Mouse (Mus musculus): ENCODE data around the gene Doc2a. TPM values are rescaled to one million over a fixed set of nuclear protein-coding genes. Genes with fewer than 3 reads are reported as not detected.

Doc2a gene
- polyA plus RNA-seq (2016; fragmentation: Nextera tagmentation; extraction: Ambion mirVana) = 6.3 and 7.7 TPM in 2 replicates

DNA sequence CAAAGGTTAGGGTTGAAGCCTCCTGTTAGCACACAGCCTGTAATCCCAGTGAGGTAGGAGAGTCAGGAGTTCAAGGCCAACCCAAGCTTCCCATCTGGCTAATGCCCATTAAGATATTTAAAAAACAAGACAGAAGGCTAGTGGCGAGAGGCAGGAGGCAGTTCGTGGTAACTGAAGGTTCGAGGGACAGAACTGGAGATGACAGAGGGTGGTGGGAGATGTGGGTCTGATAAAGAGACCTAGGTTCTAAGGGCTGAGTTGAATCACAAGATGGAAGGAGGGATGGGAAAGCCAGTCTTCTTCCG, at the start of gene Doc2a:
TSS of gene Doc2a (plus strand) at position 301 of the 305 bp plus-strand sequence.
- Histone ChIP-seq H3K27ac (replicated peaks) (peak within 1 kb of the TSS; percentile 15; the same call in 1 of the 2 replicates), H3K27me3 (peaks cover 45% of the 10 kb centered on the region), H3K9me3 (no peaks in the 10 kb centered on the region), H3K9ac (replicated peaks) (peak within 1 kb of the TSS; percentile 77), H3K4me2 (replicated peaks) (peak within 1 kb of the TSS; percentile 100), H3K4me1 (peaks cover 18% of the 10 kb centered on the region), H3K4me3 (peak within 1 kb of the TSS; percentile 65), H3K36me3 (peaks cover 7% of the 10 kb centered on the region)
- ATAC-seq (ENCODE audit: low FRiP score, low read depth) = no peak
- 26% methylated on average over 4 of the region's 4 CpGs for WGBS

DNA sequence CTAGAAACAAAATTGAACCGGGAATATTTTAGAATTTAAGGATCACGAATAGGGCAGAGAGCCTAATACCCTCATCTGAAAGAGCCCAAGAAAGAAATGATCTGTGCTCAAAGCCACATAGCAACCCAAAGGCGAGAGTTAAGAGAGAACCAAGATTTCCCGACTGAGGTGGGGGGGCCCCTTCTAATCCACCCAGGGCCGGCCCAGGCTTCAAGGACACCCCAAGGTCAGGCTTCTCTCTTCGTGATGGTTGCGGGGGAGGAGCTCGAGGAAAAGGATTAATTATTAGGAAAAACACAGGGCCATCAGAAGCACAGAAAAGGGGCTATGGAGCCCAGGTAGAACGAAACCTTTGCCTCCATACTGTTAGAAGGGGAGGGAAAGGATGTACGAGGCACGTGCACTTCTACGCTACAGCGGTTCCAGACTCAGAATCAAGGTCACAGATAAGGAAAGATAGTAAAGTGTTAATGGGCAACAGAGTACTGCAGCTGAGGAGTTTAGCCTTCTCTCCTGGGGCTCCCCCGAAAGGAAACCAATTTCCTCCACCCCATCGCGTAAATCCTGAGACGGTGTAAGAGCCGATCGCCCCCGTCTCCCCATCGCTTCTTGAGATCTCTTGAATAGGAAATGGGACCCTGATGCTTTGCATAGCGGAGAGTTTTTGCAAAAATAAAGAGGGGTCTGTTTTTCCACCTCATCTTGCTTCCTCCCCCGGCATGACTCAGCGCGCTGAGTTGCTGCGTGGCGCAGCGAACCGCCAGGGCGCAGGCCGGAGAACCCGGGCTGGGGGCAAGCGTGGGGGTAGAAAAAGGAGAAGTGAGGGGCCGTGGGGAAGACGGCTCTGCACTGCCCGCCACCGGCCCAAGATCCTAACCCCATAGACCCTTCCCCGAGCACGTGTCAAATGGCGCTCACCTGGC, 48.8 kb upstream of the Doc2a start:
- peak overlapping the region; percentile 94 for H3K27ac ChIP-seq (replicated peaks)
- H3K9ac ChIP-seq (replicated peaks) = peak overlapping the region; percentile 79
- no peaks in the 10 kb centered on the region for H3K9me3 ChIP-seq
- peaks cover 38% of the 10 kb centered on the region for H3K4me1 ChIP-seq
- peaks cover 40% of the 10 kb centered on the region for H3K36me3 ChIP-seq
- WGBS = under 1% methylated on average over 40 of the region's 40 CpGs
- no peak for ATAC-seq (ENCODE audit: low FRiP score, low read depth)
- peak overlapping the region; percentile 67 for H3K4me3 ChIP-seq
- no peaks in the 10 kb centered on the region for H3K27me3 ChIP-seq
- H3K4me2 ChIP-seq (replicated peaks) = peak overlapping the region; percentile 81

DNA sequence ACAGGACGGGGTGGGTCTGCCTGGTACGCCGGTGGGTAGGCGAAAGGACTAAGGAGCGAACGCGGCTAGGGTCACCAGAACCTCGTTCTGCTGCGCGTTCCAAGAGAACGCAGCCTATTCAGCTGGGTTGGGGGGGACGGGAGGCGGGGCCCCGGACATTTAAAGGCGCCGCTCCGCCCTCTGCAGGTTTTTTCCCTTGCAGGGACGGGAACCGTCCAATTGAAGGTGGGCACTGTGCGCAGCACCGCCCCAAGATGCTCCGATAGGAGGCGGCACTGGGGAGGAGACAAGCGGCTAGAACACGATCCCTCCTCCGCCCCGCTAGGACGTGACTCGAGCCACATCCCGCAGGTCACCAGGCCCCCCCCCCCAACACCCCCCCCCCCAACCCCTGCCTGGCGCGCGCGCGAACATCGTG, 48.2 kb upstream of the Doc2a start:
- Histone ChIP-seq H3K27me3 (no peaks in the 10 kb centered on the region), H3K27ac (replicated peaks) (peak overlapping the region; percentile 94), H3K4me2 (replicated peaks) (peak overlapping the region; percentile 81), H3K9me3 (no peaks in the 10 kb centered on the region), H3K4me3 (peak overlapping the region; percentile 67), H3K4me1 (peaks cover 38% of the 10 kb centered on the region), H3K9ac (replicated peaks) (peak overlapping the region; percentile 79), H3K36me3 (peaks cover 47% of the 10 kb centered on the region)
- WGBS = under 1% methylated on average over 30 of the region's 36 CpGs
- ATAC-seq (ENCODE audit: low FRiP score, low read depth) = peak; percentile 96

DNA sequence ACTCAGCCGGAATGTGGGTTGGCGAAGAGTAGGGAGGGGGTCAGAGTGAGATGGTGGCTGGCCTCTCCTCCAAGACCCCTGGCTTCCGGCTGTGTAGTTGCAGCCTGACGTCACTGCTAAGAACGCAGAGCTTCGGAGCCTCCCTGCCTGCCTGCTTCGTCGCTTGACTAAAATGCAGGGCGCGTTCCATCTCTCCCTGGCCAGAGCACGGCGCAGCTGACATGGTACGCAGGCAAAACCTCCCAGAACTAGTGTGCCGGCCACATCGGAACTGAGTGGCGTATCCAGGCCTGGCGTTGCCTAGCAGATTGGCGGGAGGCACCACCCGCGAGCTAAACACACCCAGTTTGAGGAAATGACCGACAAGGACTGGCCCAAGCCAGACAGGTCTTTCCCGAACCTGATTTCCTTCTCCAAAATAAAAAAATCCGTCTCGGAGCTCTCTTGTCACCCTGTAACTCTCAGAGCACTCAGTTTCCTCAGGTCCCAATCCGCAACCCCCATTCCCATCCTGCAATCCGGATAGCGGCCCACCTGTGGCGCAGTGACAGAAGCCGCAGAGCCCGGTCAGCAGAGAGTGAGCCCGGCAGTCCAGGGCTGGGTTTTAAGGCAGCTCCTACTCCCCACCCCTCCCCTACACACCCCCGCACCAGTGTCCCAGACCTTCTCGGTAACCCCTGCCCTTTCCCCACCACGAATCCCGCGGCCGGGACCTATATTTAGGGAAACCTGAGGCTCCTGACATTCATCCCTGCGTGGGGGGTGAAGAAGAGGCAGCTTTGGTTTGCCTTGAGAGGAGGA, 47.5 kb upstream of the Doc2a start:
- no peaks in the 10 kb centered on the region for H3K27me3 ChIP-seq
- H3K36me3 ChIP-seq = peaks cover 44% of the 10 kb centered on the region
- peaks cover 38% of the 10 kb centered on the region for H3K4me1 ChIP-seq
- 1% methylated on average over 36 of the region's 38 CpGs for WGBS
- H3K27ac ChIP-seq (replicated peaks) = peak overlapping the region; percentile 94
- peak overlapping the region; percentile 79 for H3K9ac ChIP-seq (replicated peaks)
- H3K9me3 ChIP-seq = no peaks in the 10 kb centered on the region
- peak; percentile 91 for ATAC-seq (ENCODE audit: low FRiP score, low read depth)
- peak overlapping the region; percentile 81 for H3K4me2 ChIP-seq (replicated peaks)
- peak overlapping the region; percentile 67 for H3K4me3 ChIP-seq

DNA sequence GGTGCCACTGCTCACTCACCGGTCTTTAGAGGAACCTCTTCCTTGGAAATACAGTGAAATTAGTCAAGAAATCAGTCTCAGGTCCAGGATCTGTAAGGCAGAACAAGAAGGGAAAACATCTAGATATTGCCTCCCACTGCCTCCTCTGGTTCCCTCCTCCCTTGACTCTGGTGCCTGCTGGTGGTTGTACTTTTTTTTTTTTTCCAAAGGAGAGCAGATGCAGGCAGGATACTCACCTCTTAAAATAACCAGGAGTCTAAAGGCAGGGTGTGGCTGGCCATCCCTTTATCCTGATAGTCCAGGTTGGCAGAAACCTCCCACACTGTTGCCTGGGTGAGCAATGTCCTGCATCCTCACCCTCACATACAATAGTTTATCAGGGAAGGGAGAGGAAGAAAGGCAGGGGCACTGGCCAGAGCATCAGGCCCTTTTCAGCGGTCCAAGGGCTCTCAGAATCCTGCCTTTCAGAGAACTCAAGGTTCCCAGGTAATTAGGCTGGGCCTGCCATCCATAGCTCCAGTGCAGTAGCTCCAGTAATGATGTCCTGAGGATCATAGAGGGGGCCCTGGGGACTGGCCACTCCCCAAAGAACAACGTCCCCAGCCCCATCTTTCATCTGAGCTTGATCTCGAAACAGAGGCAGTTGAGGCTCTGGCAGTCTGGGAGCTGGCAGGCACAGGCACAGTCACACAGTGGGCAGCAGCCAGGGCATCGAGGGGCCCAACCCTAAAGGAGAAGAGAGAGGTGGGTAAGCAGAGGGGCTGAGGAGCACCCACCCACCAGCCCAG, 46.8 kb upstream of the Doc2a start:
- peaks cover 40% of the 10 kb centered on the region for H3K36me3 ChIP-seq

DNA sequence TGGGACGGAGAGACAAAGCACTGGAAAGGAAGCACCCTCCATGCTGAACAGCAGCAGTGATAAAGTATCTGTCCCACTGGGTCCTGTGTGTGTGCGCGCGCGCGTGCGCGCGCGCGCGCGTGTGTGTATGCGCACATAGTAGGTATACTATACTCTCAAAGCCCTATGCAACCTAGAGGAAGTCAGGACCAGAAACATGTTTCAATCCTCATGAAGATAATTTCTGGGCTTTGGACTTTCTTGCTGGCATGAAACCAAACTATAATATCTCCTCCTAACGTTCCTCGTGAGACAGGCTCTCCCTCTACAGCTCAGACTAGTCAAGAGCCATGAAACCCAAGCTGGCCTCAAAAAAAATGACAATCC, 46.2 kb upstream of the Doc2a start:
- H3K27ac ChIP-seq (replicated peaks) = 0 out of 2 replicates have a peak overlapping the region, but pooled peaks have one; percentile 1
- no peak overlapping the region for H3K4me2 ChIP-seq (replicated peaks)
- H3K27me3 ChIP-seq = no peaks in the 10 kb centered on the region
- H3K9ac ChIP-seq (replicated peaks) = peak overlapping the region; percentile 79; the same call in 1 of the 2 replicates
- ATAC-seq (ENCODE audit: low FRiP score, low read depth) = no peak
- no peaks in the 10 kb centered on the region for H3K9me3 ChIP-seq
- peaks cover 37% of the 10 kb centered on the region for H3K4me1 ChIP-seq
- H3K36me3 ChIP-seq = peaks cover 38% of the 10 kb centered on the region
- WGBS = 95% methylated on average over 16 of the region's 16 CpGs
- no peak overlapping the region for H3K4me3 ChIP-seq

More for the DNA sequence above, 46.8 kb upstream of the Doc2a start:
- Histone ChIP-seq H3K9me3 (no peaks in the 10 kb centered on the region), H3K4me3 (peak overlapping the region; percentile 67), H3K4me2 (replicated peaks) (peak overlapping the region; percentile 81), H3K9ac (replicated peaks) (peak overlapping the region; percentile 79), H3K27me3 (no peaks in the 10 kb centered on the region), H3K27ac (replicated peaks) (peak overlapping the region; percentile 94), H3K4me1 (peaks cover 38% of the 10 kb centered on the region)
- 53% methylated on average over 5 of the region's 5 CpGs for WGBS
- ATAC-seq (ENCODE audit: low FRiP score, low read depth) = no peak

DNA sequence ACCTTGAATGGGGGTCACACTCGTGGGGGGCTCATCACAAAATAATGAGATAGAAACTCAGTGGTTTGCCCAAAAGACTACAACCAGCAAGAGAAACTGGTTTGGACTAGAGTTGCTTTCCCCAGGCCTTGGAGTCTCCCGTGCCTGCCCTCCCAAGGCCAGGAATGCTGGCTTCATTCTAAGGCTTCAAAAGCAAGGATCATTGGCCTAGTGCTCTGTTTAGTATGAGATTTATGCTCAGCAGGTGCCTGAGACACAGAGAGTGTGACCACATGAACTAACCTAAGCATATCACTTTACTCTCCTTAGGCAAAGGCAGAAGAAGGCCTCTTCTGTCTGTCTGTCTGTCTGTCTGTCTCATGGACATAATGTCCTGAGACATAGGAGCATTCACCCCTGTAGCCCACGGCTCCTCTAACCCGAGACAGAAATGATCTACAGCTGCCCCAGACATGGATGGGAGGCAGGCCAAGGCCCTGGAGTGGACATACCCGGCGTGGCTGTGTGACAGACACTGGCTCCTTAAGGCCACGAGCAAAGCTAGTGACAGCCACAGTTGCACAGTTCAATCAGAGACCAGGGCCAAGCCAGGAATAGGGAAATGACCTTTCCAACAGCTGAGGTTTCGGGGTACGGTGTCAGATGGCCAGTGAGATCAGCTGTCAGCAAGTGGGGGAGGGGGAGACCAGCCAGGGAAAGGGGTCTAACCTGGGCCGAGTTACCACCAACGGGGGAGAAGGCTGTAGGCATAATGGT, 44.9 kb upstream of the Doc2a start:
- Histone ChIP-seq H3K27me3 (no peaks in the 10 kb centered on the region), H3K4me2 (replicated peaks) (no peak overlapping the region), H3K4me1 (peaks cover 25% of the 10 kb centered on the region), H3K4me3 (no peak overlapping the region), H3K27ac (replicated peaks) (no peak overlapping the region), H3K9me3 (no peaks in the 10 kb centered on the region), H3K36me3 (peaks cover 37% of the 10 kb centered on the region), H3K9ac (replicated peaks) (0 out of 2 replicates have a peak overlapping the region, but pooled peaks have one; percentile 28)
- WGBS = 88% methylated on average over 11 of the region's 11 CpGs
- no peak for ATAC-seq (ENCODE audit: low FRiP score, low read depth)

DNA sequence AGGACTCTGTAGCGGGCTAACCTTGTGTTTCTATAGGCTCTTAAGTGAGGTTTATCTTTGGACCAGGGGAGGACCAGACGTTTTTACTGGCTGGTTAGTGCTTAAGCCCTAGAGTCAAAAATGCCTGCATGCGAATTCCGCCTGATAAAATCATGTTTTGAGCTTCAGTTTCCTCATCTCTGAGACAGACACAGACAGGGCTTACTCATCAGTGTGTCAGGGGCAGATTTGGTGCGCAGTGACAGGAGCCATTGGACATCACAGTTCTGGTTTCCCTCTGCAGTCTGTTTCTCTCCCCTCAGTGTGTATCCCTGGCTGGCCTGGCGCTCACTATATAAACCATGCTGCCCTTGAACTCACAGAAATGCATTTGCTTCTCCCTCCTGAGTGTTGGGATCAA, 44.0 kb upstream of the Doc2a start:
- Histone ChIP-seq H3K4me2 (replicated peaks) (no peak overlapping the region), H3K27me3 (no peaks in the 10 kb centered on the region), H3K9me3 (no peaks in the 10 kb centered on the region), H3K36me3 (peaks cover 38% of the 10 kb centered on the region), H3K4me1 (peaks cover 24% of the 10 kb centered on the region), H3K9ac (replicated peaks) (0 out of 2 replicates have a peak overlapping the region, but pooled peaks have one; percentile 6), H3K27ac (replicated peaks) (no peak overlapping the region), H3K4me3 (no peak overlapping the region)
- 91% methylated on average over 6 of the region's 6 CpGs for WGBS
- ATAC-seq (ENCODE audit: low FRiP score, low read depth) = no peak

DNA sequence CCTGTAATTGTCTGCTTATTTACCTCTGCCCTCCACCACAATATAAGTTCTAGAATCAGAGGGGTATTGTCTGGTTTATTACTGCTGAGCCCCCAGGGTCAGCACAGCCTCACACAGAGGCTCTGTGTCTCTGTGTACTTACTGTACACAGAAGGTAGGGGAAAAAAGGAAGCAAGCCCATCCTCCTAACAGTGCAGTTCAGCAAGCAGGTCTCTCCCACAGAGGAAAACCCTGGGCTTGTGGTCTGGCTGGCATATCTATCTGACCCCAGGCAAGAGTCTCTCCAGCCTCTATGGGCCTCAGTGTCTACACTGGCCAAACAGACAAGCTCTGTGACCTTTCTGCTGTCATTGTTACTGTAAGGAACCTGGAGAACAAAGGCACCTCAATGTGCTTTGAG, 43.5 kb upstream of the Doc2a start:
- Histone ChIP-seq H3K27me3 (no peaks in the 10 kb centered on the region), H3K4me1 (peaks cover 26% of the 10 kb centered on the region), H3K9ac (replicated peaks) (no peak overlapping the region), H3K27ac (replicated peaks) (no peak overlapping the region), H3K36me3 (peaks cover 38% of the 10 kb centered on the region), H3K4me2 (replicated peaks) (no peak overlapping the region), H3K9me3 (no peaks in the 10 kb centered on the region), H3K4me3 (no peak overlapping the region)
- no peak for ATAC-seq (ENCODE audit: low FRiP score, low read depth)

DNA sequence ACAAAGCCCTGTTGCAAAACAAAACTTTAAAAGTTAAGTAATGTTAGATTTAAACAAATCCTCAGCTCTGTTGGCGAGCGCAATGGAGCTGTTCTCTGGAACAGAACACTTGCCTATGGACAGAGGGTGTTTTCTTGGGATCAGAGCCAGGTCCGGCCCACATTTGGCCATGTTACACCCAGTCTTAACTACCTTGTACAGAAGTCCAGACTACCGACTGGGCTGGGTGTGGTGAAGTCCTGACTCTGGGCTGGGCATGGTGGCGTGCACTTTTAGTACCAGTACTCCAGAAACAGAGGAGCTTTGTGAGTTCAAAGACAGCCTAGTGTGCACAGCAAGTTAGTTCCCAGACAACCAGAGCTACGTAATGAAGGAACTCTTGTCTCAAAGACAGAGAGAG, 40.3 kb upstream of the Doc2a start:
- no peak overlapping the region for H3K4me2 ChIP-seq (replicated peaks)
- 0 out of 2 replicates have a peak, but pooled peaks cover under 1% of the 10 kb centered on the region for H3K27me3 ChIP-seq
- H3K4me3 ChIP-seq = no peak overlapping the region
- H3K9ac ChIP-seq (replicated peaks) = no peak overlapping the region
- peaks cover 20% of the 10 kb centered on the region for H3K4me1 ChIP-seq
- H3K9me3 ChIP-seq = no peaks in the 10 kb centered on the region
- WGBS = 93% methylated on average over 6 of the region's 6 CpGs
- no peak for ATAC-seq (ENCODE audit: low FRiP score, low read depth)
- H3K27ac ChIP-seq (replicated peaks) = no peak overlapping the region
- H3K36me3 ChIP-seq = peaks cover 38% of the 10 kb centered on the region

DNA sequence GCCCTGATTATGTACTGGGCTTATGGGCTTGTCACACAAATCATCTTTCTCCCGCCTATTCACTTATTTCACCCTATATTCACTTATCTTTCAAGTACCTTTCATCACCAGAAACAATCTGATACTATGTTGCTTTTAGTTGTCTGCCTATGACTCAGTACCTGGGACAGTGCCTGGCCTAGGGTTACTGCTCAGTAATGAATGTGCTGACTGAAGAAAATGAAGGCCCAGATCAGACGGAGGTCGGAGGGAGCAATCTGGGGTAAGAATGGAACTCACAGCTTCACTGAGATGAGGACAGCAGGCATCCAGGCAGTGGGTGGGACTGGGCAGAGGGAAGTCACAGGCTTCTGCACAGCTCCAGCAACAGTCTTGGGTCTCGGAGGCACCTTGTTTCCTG, 39.8 kb upstream of the Doc2a start:
- Histone ChIP-seq H3K27ac (replicated peaks) (no peak overlapping the region), H3K27me3 (peaks cover 5% of the 10 kb centered on the region; the same call in 1 of the 2 replicates), H3K4me1 (peaks cover 20% of the 10 kb centered on the region), H3K4me3 (peak overlapping the region; percentile 54; the same call in 1 of the 2 replicates), H3K36me3 (peaks cover 38% of the 10 kb centered on the region), H3K4me2 (replicated peaks) (peak overlapping the region; percentile 79; the same call in 1 of the 2 replicates), H3K9me3 (no peaks in the 10 kb centered on the region), H3K9ac (replicated peaks) (0 out of 2 replicates have a peak overlapping the region, but pooled peaks have one; percentile 12)
- 81% methylated on average over 4 of the region's 4 CpGs for WGBS
- no peak for ATAC-seq (ENCODE audit: low FRiP score, low read depth)

All from midbrain, embryonic 12.5 days (tissue).